Mouse (Mus musculus) hindbrain, postnatal 0 days (tissue): Measurements from ENCODE around the gene Serinc5. TPM values are rescaled to one million over a fixed set of nuclear protein-coding genes. Genes with fewer than 3 reads are reported as not detected.

Experiments
- ATAC-seq: fragments of 200-750 bp; cut with Nextera tagmentation; 2 replicates; pipeline ENCODE4 v1.8.0; 2017; ENCODE audit warnings: mild to moderate bottlenecking, moderate TSS enrichment, moderate library complexity
- DNase-seq: peaks from one replicate; pipeline ENCODE4 v3.0.0-alpha.2; 2015; ENCODE audit warnings: low spot score
- H3K27ac ChIP-seq: fragments of 300-500 bp; sonication (generic); 2 replicates; pipeline ENCODE4 v1.5.1; 2014; ENCODE audit warnings: mild to moderate bottlenecking
- H3K27me3 ChIP-seq: fragments of 300-500 bp; sonication (generic); 2 replicates; pipeline ENCODE4 v1.6.1; 2014; ENCODE audit warnings: low read length, mixed read lengths; ENCODE audit not compliant: insufficient read depth
- H3K36me3 ChIP-seq: fragments of 300-500 bp; sonication (generic); 2 replicates; pipeline ENCODE4 v1.6.1; 2014; ENCODE audit warnings: low read length, mixed read lengths; ENCODE audit not compliant: insufficient read depth
- H3K4me1 ChIP-seq: fragments of 300-500 bp; sonication (generic); 2 replicates; pipeline ENCODE4 v1.6.1; 2014; ENCODE audit warnings: antibody characterized with exemption, low read length, mixed read lengths; ENCODE audit not compliant: insufficient read depth
- H3K4me2 ChIP-seq: fragments of 300-500 bp; sonication (generic); 2 replicates; pipeline ENCODE4 v1.6.1; 2014; ENCODE audit warnings: low read depth, mild to moderate bottlenecking, low read length, moderate library complexity, mixed read lengths
- H3K4me3 ChIP-seq: fragments of 300-500 bp; sonication (generic); 2 replicates; pipeline ENCODE4 v1.5.1; 2014; ENCODE audit warnings: low read length
- H3K9ac ChIP-seq: fragments of 300-500 bp; sonication (generic); replicated peaks from 2 replicates; pipeline ENCODE4 v1.6.1; 2014; ENCODE audit warnings: mild to moderate bottlenecking, low read length, moderate library complexity, mixed read lengths
- H3K9me3 ChIP-seq: fragments of 300-500 bp; sonication (generic); 2 replicates; pipeline ENCODE4 v1.6.1; 2016; ENCODE audit warnings: low read length, mixed read lengths
- CTCF ChIP-seq: IDR thresholded peaks from 2 replicates; pipeline ENCODE4 v1.5.1; 2016; ENCODE audit warnings: antibody characterized with exemption, control low read depth, low read depth
- WGBS: fragments of 180-500 bp; shearing (Covaris S2); extraction: QIAGEN DNeasy Blood & Tissue Kit; methylation state at CpG from one replicate; pipeline ENCODE4 v1.1.7; 2014; 5-methylcytosine and 5-hydroxymethylcytosine counted together
- polyA plus RNA-seq: library from polyadenylated mRNA; unstranded; fragments of >200 nt; fragmentation: Nextera tagmentation; extraction: Ambion mirVana; gene quantifications from 2 replicates; pipeline ENCODE4 v1.2.1, GENCODE M21; 2015
- total RNA-seq: library from RNA; depleted of rRNA; stranded (reverse); fragments of >200 nt; gene quantifications from 2 replicates; pipeline ENCODE4 v1.2.3, GENCODE M21; 2014; rRNA removed

Serinc5 gene
- total and polyA plus RNA-seq, 2 experiments from 2014 or later, result 14.8 to 52.5 TPM

- WGBS, result 83% methylated on average over 4 of the region's 4 CpGs
Measured at GRCm38 (mm10) chr13:92759096-92759495, 148.2 kb downstream of the Serinc5 start.

GRCm38 (mm10) chr13:92760519-92760918, 149.6 kb downstream of the Serinc5 start:
- ATAC-seq, result no peak

More at GRCm38 (mm10) chr13:92759096-92759495, 148.2 kb downstream of the Serinc5 start:
- ATAC-seq, result no peak
- TF ChIP-seq CTCF, result no peak
- no peak for DNase-seq
- H3K4me2 ChIP-seq, result no peak overlapping the region
- no peaks in the 10 kb centered on the region for H3K9me3 ChIP-seq
- H3K4me3 ChIP-seq, result no peak overlapping the region
- no peaks in the 10 kb centered on the region for H3K4me1 ChIP-seq
- no peak overlapping the region for H3K9ac ChIP-seq
- no peak overlapping the region for H3K27ac ChIP-seq
- H3K27me3 ChIP-seq, result no peaks in the 10 kb centered on the region
- no peaks in the 10 kb centered on the region for H3K36me3 ChIP-seq

More at GRCm38 (mm10) chr13:92760519-92760918, 149.6 kb downstream of the Serinc5 start:
- Histone ChIP-seq H3K9ac (no peak overlapping the region), H3K27ac (no peak overlapping the region), H3K4me3 (no peak overlapping the region), H3K4me1 (no peaks in the 10 kb centered on the region), H3K36me3 (no peaks in the 10 kb centered on the region), H3K4me2 (no peak overlapping the region), H3K27me3 (no peaks in the 10 kb centered on the region), H3K9me3 (no peaks in the 10 kb centered on the region)
- WGBS, result 85% methylated on average over 6 of the region's 6 CpGs
- no peak for TF ChIP-seq CTCF
- no peak for DNase-seq

Other genes starting within 250 kb of the Serinc5 start
- 5.9 and 9.1 TPM in 2 replicates for gene Ankrd34b, start 185.2 kb upstream of the Serinc5 start, total RNA-seq
- gene Ankrd34b, start 185.2 kb upstream of the Serinc5 start, polyA plus RNA-seq, result 5.0 and 5.8 TPM in 2 replicates
- 4.1 and 10.4 TPM in 2 replicates for gene Fam151b, start 127.1 kb upstream of the Serinc5 start, total RNA-seq
- gene Fam151b, start 127.1 kb upstream of the Serinc5 start, polyA plus RNA-seq, result 0.16 TPM in 1 of 2 replicates, not detected in the other
- 10.6 and 13.5 TPM in 2 replicates for gene Zfyve16, start 80.2 kb upstream of the Serinc5 start, total RNA-seq
- 5.7 and 6.4 TPM in 2 replicates for gene Zfyve16, start 80.2 kb upstream of the Serinc5 start, polyA plus RNA-seq
- gene Spz1, start 34.9 kb upstream of the Serinc5 start, total RNA-seq, result not detected in 2 replicates
- not detected in 2 replicates for gene Spz1, start 34.9 kb upstream of the Serinc5 start, polyA plus RNA-seq
- 0.93 and 0.94 TPM in 2 replicates for gene Thbs4, start 183.7 kb downstream of the Serinc5 start, total RNA-seq
- 1.00 and 1.3 TPM in 2 replicates for gene Thbs4, start 183.7 kb downstream of the Serinc5 start, polyA plus RNA-seq
- gene Mtx3, start 233.7 kb downstream of the Serinc5 start, total RNA-seq, result 17.0 and 19.9 TPM in 2 replicates
- 3.6 and 3.9 TPM in 2 replicates for gene Mtx3, start 233.7 kb downstream of the Serinc5 start, polyA plus RNA-seq